Mouse (Mus musculus) MEL-GATA-1-ER (cell line): ENCODE results near the gene Pgm2l1.

ENCODE experiments used
- DNase-seq: peaks from one replicate; pipeline ENCODE4 v3.0.0-alpha.2; 2012; ENCODE audit warnings: low read depth; ENCODE audit errors: extremely low read depth

The Pgm2l1 gene

GRCm38 (mm10) chr7:100227158-100227875 lies at the start of gene Pgm2l1:
Gene Pgm2l1, plus strand, starts transcription at chr7:100227394.
- peak; percentile 89 for DNase-seq

DNA sequence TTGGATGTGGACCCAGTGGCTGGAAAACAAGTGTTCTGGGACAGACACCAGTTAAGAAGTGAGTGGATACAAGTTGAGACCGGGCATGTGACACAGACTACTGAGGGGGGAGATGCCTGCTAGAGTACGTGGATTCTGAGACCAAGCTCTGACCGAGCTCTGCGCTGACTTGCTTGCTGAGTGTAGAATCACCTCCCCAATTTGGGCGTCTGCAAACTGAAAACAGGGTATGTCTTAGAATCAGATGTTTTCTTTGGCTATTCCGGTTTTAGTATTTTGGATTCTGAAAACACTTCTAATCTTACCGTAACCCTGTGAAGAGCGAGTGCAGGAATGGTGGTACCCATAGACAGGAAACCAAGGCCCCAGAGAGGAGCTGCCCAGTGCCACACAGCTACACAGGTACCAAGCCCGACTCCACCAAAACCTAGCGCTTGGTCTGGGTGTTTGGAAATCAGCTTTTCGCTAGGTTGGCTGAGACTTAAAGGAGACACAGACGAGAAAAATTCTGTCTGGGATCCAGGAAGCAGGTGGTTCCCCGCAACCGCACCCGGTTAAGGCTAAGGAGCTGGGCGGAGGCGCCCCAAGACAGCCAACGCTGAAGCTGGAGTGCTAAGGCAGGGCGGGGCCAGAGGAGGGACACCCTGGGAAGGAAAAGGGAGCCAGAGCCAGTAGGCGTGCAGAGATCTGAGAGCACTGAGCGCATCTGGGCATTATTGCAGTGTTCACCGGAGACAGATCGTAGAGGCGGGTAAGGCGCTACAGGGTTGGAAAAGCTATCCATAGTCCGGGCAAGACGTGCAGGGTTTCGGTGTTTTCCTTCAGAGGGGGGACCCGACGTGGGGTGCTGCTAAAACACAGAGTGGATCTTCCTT lies 48.9 kb upstream of the Pgm2l1 start:
- DNase-seq = peak; percentile 59

DNA sequence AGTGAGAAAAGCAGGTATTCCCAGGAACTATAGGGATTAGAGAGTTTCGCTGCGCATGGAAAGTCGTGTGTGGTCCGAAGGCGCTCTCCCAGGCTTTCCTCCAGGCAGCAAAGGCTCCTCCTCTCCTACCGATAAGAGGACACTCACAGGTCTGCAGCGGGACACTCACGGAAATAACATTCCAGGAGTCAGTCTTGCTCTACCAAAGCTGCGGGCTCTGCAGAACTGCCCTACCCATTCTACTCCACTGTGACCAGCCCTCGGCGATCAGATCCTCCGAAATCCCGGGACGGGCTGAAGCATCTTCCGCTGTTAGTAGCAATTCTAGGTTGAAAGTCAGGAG lies 48.3 kb upstream of the Pgm2l1 start:
- no peak for DNase-seq

DNA sequence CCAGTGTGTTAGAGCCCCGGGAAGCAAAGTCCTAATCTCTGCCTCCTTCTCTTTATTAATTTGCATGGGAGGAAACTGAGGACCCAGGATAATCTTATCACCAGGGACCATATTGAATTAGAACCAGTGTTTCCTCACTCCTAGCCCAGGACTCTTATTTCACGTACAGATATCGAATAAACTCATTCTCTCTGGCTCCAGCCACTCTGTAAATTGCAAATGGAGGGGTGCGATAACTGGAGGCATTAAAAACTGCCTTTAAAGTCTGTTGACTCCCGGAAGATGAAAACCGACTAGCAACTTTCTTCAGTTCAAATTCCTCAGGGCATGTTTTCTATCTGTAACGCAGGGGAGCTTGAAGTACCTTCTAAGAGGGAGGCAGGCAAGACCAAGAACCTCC lies 47.8 kb upstream of the Pgm2l1 start:
- peak; percentile 95 for DNase-seq

GRCm38 (mm10) chr7:100179836-100180407 lies 47.3 kb upstream of the Pgm2l1 start:
- DNase-seq = no peak

DNA sequence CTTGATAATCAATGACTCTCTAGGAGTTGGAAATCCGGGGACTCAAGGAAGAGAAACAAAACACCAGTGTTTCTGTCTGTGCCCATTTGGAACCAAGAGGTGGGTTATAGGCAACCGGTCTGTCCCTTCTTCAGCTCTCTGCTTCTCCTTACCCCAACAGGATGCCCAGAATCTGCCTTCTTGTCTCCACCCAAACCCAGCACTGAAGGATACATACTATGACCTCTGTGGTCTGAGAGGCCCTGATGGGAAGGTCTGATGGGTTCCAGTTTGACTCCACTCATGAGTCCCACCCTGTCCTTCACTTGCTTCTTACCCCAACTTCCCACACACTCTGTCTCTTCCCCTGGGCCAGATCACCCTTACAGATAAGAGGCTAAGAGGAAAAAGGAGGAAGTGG lies 46.0 kb upstream of the Pgm2l1 start:
- DNase-seq = no peak

GRCm38 (mm10) chr7:100181614-100182013 lies 45.6 kb upstream of the Pgm2l1 start:
- no peak for DNase-seq

DNA sequence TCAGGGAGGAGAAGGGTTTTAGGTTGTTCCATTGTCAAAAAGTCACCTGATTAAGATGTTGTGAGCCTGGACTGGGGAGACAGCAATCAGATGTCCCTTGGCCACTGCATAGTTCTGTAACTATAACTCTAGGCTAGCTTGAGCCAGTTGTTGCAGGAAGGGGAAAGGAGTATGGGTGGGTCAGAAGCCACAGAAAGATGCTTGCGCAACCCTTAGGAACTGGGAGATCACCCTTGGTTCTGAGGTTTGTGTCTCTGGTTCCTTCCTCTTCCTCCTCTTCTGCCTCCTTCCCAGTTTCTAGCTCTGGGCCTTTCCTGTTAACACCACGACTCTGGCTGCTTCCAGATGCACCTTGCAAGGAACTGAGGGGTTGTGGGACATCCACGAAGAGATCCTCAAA lies 44.8 kb upstream of the Pgm2l1 start:
- peak; percentile 46 for DNase-seq

DNA sequence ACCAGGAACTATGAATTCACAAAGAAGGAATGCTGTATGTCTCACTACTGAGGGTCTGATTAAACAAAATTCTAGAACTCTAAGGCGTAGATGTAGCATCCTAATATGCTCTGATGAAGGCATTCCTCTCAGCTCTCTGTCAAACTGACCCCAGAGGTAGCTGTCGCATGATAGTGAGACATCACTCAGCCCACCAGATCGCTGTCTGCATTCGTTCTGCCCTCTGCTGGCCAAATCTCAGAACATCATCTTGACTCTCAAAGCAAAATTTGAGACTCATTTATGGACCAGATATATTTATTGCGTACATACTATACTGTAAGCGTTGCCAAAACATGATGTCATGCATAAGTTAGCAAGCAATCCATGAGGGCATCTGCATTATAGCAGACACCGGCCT lies 39.6 kb upstream of the Pgm2l1 start:
- peak; percentile 24 for DNase-seq

DNA sequence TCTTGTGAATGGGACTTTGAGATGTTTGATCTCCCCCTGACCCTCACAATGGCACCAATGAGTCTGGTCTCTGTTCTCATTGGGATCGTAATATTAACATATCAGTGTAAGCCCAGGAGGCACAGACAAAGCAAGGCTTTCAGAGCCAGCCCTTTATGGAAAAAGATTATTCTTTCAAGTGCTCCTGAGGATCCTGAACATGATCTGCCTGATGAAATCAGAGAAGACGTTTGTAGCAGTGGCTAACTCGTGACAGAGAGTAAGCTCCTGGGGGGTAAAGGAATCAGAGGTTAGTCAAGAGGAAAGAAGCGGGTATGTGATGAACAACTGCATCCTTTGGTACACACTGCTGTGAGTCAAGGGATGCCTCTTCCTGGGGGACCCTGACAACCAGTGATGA lies 37.0 kb upstream of the Pgm2l1 start:
- DNase-seq = no peak

DNA sequence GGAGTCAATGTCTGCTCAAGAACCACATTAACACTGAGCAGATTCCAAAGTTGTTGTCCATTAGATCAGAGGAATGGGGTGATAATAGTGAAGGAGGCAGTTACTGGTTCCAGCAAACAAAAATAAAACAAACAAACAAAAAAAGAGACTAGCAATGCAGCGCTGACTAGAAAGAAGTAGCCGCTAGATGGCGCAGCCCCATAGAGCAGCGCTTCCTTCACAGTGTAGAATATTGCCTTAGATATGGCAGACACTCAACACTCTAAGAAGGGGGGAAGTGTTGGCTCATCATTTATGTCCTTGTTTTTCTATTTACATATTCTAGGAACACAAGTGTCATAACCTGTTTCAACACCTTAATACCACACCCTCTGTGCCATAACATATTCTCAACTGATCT lies 36.4 kb upstream of the Pgm2l1 start:
- DNase-seq = peak; percentile 66

DNA sequence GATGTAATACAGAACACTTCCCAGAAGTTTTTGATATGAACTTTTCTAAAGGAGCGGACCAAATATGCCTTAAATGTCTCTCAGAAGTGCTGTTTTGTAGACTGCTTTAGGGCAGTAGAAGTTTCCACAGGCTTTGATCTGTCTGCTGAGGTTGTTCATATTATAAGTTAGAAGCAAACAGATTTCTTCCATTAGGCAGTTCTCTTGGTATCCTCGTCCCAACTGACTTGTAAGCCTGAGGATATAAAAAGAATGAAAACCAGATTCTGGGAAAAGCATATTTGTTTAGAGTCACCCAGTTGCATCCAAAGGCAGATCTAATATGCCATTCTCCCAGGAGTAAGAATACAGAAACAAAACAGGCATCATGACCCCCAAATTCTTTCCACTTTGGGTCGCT lies 26.0 kb upstream of the Pgm2l1 start:
- no peak for DNase-seq

GRCm38 (mm10) chr7:100203616-100204015 lies 23.6 kb upstream of the Pgm2l1 start:
- no peak for DNase-seq

DNA sequence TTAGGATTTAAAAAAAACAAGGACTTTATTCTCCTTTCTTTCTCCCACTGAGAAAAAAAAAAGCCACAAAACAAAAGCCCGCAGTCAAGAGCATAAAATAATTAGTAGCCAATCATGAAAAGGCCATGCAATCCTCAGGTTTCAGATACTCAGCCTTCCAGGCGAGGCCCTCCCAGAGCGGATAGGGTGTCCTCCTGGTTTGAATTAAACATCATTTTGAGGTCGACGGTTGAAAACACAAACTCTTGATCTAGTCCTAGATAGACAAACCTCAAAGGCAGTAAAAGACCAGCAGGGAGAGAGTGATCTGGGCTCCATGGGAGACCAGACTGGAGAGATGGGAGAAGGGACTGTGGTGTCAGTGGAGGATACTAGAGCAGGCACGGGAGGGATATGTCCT lies 22.3 kb upstream of the Pgm2l1 start:
- DNase-seq = no peak

- DNase-seq = no peak
Measured at GRCm38 (mm10) chr7:100206144-100206543, 21.1 kb upstream of the Pgm2l1 start.

- DNase-seq = no peak
Measured at GRCm38 (mm10) chr7:100207886-100208285, 19.3 kb upstream of the Pgm2l1 start.

DNA sequence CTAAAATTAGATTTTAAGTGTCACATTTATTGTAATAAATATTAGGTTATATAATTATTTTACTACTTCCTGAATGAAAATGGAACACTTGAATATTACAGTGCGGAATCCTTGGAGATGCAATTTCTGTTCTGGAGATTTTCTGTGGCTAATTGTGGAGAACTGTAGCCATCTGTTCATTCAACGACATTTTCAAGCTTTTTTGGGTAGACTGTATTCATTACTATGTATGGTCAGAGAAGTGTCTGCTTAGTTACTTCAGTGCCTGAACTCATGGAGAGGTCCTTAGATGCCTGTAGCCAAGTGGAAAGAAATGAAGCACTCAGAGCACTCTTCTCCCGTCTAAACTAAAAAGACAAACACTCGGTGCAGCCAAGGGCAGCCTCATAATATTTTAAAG lies 12.9 kb upstream of the Pgm2l1 start:
- no peak for DNase-seq

- no peak for DNase-seq
Measured at GRCm38 (mm10) chr7:100215116-100215732, 12.0 kb upstream of the Pgm2l1 start.

DNA sequence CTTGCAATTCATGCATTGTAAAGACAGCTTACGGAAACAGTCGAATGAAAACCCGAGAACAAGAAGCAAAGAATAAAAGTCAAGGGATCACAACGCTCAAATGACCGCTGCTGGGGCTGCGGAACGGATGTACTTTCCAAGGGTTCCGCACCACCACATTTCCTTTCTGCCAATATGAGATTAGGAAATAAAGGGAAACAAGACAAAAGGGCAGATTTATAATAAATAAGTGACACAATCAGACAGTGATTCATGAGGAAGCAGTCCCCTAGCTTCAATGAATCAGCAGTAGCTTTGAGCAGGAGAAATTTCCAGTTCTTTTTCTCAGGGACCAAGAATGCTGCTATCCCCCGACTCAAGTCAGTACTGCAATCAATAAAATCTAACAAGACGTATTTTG lies 11.2 kb upstream of the Pgm2l1 start:
- no peak for DNase-seq

- DNase-seq = no peak
Measured at GRCm38 (mm10) chr7:100216601-100217565, 10.3 kb upstream of the Pgm2l1 start.
